Mouse (Mus musculus) embryonic facial prominence, embryonic 12.5 days (tissue): ENCODE data around the gene Ccdc28b. TPM values are rescaled to one million over a fixed set of nuclear protein-coding genes. Genes with fewer than 3 reads are reported as not detected.

Experiments used
- ATAC-seq: fragments of 200-750 bp; cut with Nextera tagmentation; 2 replicates; pipeline ENCODE4 v1.8.0; 2017; ENCODE audit not compliant: insufficient number of reproducible peaks, insufficient read depth, low FRiP score, low TSS enrichment
- H3K27ac ChIP-seq: fragments of 300-500 bp; sonication (generic); 2 replicates; pipeline ENCODE4 v1.5.1; 2016; ENCODE audit warnings: mild to moderate bottlenecking
- H3K27me3 ChIP-seq: fragments of 300-500 bp; sonication (generic); 2 replicates; pipeline ENCODE4 v1.6.1; 2016; ENCODE audit warnings: mild to moderate bottlenecking, moderate library complexity
- H3K36me3 ChIP-seq: fragments of 300-500 bp; sonication (generic); 2 replicates; pipeline ENCODE4 v1.6.1; 2016; ENCODE audit warnings: mild to moderate bottlenecking
- H3K4me1 ChIP-seq: fragments of 300-500 bp; sonication (generic); 2 replicates; pipeline ENCODE4 v1.6.1; 2016
- H3K4me2 ChIP-seq: fragments of 300-500 bp; sonication (generic); replicated peaks from 2 replicates; pipeline ENCODE4 v1.6.1; 2016; ENCODE audit warnings: mild to moderate bottlenecking, moderate library complexity
- H3K4me3 ChIP-seq: fragments of 300-500 bp; sonication (generic); 2 replicates; pipeline ENCODE4 v1.5.1; 2016; ENCODE audit warnings: mild to moderate bottlenecking
- H3K9ac ChIP-seq: fragments of 300-500 bp; sonication (generic); 2 replicates; pipeline ENCODE4 v1.6.1; 2016; ENCODE audit warnings: mild to moderate bottlenecking, moderate library complexity
- H3K9me3 ChIP-seq: fragments of 300-500 bp; sonication (generic); 2 replicates; pipeline ENCODE4 v1.6.1; 2016; ENCODE audit warnings: mild to moderate bottlenecking, moderate library complexity
- WGBS: fragments of 180-500 bp; shearing (Covaris S2); methylation state at CpG from one replicate; pipeline ENCODE4 v1.1.7; 2016; 5-methylcytosine and 5-hydroxymethylcytosine counted together
- polyA plus RNA-seq: library from polyadenylated mRNA; unstranded; fragments of >200 nt; fragmentation: Nextera tagmentation; extraction: Ambion mirVana; gene quantifications from 2 replicates; pipeline ENCODE4 v1.2.1, GENCODE M21; 2016

The Ccdc28b gene
- polyA plus RNA-seq, 1 experiment from 2014 or later = 63.7 TPM

- peaks cover 30% of the 10 kb centered on the region for H3K36me3 ChIP-seq
- no peak for ATAC-seq
- H3K9ac ChIP-seq = no peak overlapping the region
- H3K27ac ChIP-seq = no peak overlapping the region
- no peak overlapping the region for H3K4me3 ChIP-seq
- H3K4me2 ChIP-seq = no peak overlapping the region
- WGBS = 78% methylated on average over 4 of the region's 4 CpGs
- no peaks in the 10 kb centered on the region for H3K4me1 ChIP-seq
- H3K27me3 ChIP-seq = no peaks in the 10 kb centered on the region
- H3K9me3 ChIP-seq = no peaks in the 10 kb centered on the region
Measured at GRCm38 (mm10) chr4:129610026-129610425, 13.7 kb downstream of the Ccdc28b start.

DNA sequence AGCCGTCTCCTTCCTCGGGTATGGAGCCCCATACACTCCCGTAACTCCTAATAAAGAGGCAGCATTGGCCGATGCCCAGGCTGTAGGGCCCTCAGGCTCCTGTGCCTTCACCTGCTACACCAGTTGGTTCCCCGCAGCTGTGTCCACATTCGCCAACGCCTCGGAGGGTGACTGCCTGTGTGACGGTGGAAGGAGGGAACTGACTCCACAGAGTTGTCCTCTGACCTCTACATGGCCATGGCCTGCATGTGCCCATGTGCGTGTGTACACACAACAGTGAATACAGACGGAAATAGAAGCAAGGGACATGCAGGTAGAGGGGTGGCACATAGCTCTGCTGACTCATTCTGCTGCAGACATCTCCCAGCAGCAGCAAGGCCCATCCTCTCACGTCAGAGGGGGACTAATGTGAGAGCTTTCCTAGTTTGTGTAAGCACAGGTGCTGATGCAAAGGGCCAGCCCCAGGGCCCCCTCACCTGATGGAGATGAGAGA is 14.6 kb downstream of the Ccdc28b start:
- no peaks in the 10 kb centered on the region for H3K9me3 ChIP-seq
- no peak for ATAC-seq
- H3K9ac ChIP-seq = no peak overlapping the region
- H3K27ac ChIP-seq = no peak overlapping the region
- H3K27me3 ChIP-seq = no peaks in the 10 kb centered on the region
- WGBS = 83% methylated on average over 12 of the region's 12 CpGs
- no peak overlapping the region for H3K4me3 ChIP-seq
- H3K36me3 ChIP-seq = peaks cover 39% of the 10 kb centered on the region
- no peaks in the 10 kb centered on the region for H3K4me1 ChIP-seq
- no peak overlapping the region for H3K4me2 ChIP-seq

GRCm38 (mm10) chr4:129608426-129609025 is 15.2 kb downstream of the Ccdc28b start:
- H3K36me3 ChIP-seq = peaks cover 45% of the 10 kb centered on the region
- H3K9me3 ChIP-seq = no peaks in the 10 kb centered on the region
- H3K27me3 ChIP-seq = no peaks in the 10 kb centered on the region
- no peak overlapping the region for H3K4me3 ChIP-seq
- H3K4me1 ChIP-seq = no peaks in the 10 kb centered on the region
- 38% methylated on average over 7 of the region's 7 CpGs for WGBS
- ATAC-seq = peak; percentile 65
- peak overlapping the region; percentile 26; the same call in 1 of the 2 replicates for H3K27ac ChIP-seq
- no peak overlapping the region for H3K9ac ChIP-seq
- H3K4me2 ChIP-seq = no peak overlapping the region

- Histone ChIP-seq H3K27me3 (no peaks in the 10 kb centered on the region), H3K36me3 (peaks cover 57% of the 10 kb centered on the region), H3K9ac (peak within 1 kb of the TSS; percentile 83), H3K4me2 (peak within 1 kb of the TSS; percentile 79), H3K9me3 (no peaks in the 10 kb centered on the region), H3K4me1 (peaks cover 23% of the 10 kb centered on the region), H3K27ac (peak within 1 kb of the TSS; percentile 37; the same call in 1 of the 2 replicates), H3K4me3 (peak within 1 kb of the TSS; percentile 83)
- under 1% methylated on average over 74 of the region's 74 CpGs for WGBS
- peak; percentile 64 for ATAC-seq
Measured at GRCm38 (mm10) chr4:129600233-129601158, 23.3 kb downstream of the Ccdc28b start, which contains the start of the genes Eif3i and Tmem234. Eif3i (minus strand) TSS chr4:129600648. Tmem234 (plus strand) TSS chr4:129600668.

DNA sequence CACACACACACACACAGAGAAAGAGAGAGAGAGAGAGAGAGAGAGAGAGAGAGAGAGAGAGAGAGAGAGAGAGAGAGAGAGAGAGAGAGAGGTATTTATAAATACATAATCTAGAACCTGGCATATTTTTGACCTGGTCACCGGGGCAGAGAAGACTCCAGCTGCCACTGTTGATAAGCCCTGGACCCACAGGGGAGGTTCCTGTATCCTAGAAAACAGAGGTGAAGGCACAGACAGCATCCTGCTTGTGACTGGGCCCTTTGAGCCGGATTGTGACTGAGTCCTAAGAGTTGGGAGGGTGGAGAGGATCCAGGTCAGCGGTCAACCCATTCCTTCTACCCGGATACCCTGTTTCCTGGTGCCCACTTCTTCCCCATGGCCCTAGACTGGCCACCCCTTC is 34.9 kb downstream of the Ccdc28b start:
- Histone ChIP-seq H3K36me3 (peaks cover 36% of the 10 kb centered on the region), H3K9ac (no peak overlapping the region), H3K27ac (no peak overlapping the region), H3K4me3 (no peak overlapping the region), H3K27me3 (no peaks in the 10 kb centered on the region), H3K4me1 (no peaks in the 10 kb centered on the region), H3K4me2 (no peak overlapping the region), H3K9me3 (no peaks in the 10 kb centered on the region)
- 68% methylated on average over 4 of the region's 4 CpGs for WGBS
- no peak for ATAC-seq

DNA sequence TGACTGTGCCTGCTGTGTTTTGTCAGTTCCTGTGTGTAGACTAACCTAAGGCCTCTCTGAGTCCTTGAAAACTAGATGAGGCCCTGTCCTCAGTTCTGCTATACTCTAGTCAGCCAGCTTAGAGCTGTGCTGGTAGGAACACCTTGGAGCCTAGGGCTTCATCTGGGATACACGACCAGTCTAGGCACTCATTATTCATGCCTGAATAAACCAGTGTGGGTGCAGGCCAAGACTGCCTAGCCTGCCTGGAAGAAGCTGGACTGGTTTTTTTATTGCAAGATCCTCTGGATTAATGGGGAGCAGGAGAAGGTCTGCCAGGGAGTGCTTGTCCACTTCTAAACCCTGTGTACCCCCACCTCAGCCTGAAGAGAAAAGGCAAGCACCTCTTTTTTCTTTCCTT is 36.8 kb downstream of the Ccdc28b start:
- Histone ChIP-seq H3K36me3 (peaks cover 18% of the 10 kb centered on the region), H3K4me2 (no peak overlapping the region), H3K9ac (no peak overlapping the region), H3K4me3 (no peak overlapping the region), H3K9me3 (no peaks in the 10 kb centered on the region), H3K27ac (no peak overlapping the region), H3K4me1 (no peaks in the 10 kb centered on the region), H3K27me3 (no peaks in the 10 kb centered on the region)
- no peak for ATAC-seq
- WGBS = 64% methylated on average over 1 of the region's 1 CpGs

DNA sequence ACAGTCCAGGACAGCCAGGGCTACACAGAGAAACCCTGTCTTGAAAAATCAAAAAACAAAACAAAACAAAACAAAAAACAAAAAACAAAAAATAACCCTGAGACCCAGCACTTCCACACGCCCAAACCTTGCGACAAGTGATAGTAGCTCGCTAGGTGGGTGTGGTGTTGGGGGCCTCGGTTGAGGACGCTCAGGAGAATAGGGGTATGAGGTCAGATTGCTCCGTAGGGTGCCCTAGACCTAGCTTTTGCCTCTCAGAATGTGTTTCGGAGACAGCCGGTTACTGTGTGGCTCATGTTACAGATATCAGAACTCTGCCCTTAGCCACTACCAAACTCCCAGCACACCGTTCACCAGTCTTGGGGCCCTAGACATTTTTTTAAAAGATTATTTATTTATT is 38.0 kb downstream of the Ccdc28b start:
- no peak overlapping the region for H3K9ac ChIP-seq
- H3K27ac ChIP-seq = no peak overlapping the region
- ATAC-seq = no peak
- H3K36me3 ChIP-seq = peaks cover 7% of the 10 kb centered on the region
- H3K4me3 ChIP-seq = no peak overlapping the region; the same call in 1 of the 2 replicates
- no peaks in the 10 kb centered on the region for H3K4me1 ChIP-seq
- peak overlapping the region; percentile 70 for H3K4me2 ChIP-seq
- WGBS = 78% methylated on average over 9 of the region's 9 CpGs
- H3K27me3 ChIP-seq = no peaks in the 10 kb centered on the region
- no peaks in the 10 kb centered on the region for H3K9me3 ChIP-seq

GRCm38 (mm10) chr4:129584884-129585608 is 38.7 kb downstream of the Ccdc28b start:
- Histone ChIP-seq H3K9ac (peak overlapping the region; percentile 45), H3K27me3 (no peaks in the 10 kb centered on the region), H3K9me3 (no peaks in the 10 kb centered on the region), H3K27ac (0 out of 2 replicates have a peak overlapping the region, but pooled peaks have one; percentile 23), H3K4me1 (no peaks in the 10 kb centered on the region), H3K4me3 (peak overlapping the region; percentile 46), H3K36me3 (peaks cover under 1% of the 10 kb centered on the region; the same call in 1 of the 2 replicates), H3K4me2 (peak overlapping the region; percentile 70)
- peak; percentile 84 for ATAC-seq
- WGBS = 1% methylated on average over 36 of the region's 36 CpGs

GRCm38 (mm10) chr4:129584370-129584769 is 39.4 kb downstream of the Ccdc28b start:
- Histone ChIP-seq H3K9ac (no peak overlapping the region), H3K36me3 (no peaks in the 10 kb centered on the region), H3K27ac (no peak overlapping the region), H3K9me3 (no peaks in the 10 kb centered on the region), H3K4me1 (no peaks in the 10 kb centered on the region), H3K4me3 (peak overlapping the region; percentile 46), H3K4me2 (peak overlapping the region; percentile 70), H3K27me3 (no peaks in the 10 kb centered on the region)
- WGBS = 67% methylated on average over 1 of the region's 1 CpGs
- ATAC-seq = no peak

- Histone ChIP-seq H3K4me2 (no peak overlapping the region), H3K4me1 (no peaks in the 10 kb centered on the region), H3K9me3 (no peaks in the 10 kb centered on the region), H3K36me3 (no peaks in the 10 kb centered on the region), H3K27ac (no peak overlapping the region), H3K4me3 (no peak overlapping the region), H3K27me3 (no peaks in the 10 kb centered on the region), H3K9ac (no peak overlapping the region)
- 83% methylated on average over 1 of the region's 1 CpGs for WGBS
- no peak for ATAC-seq
Measured at GRCm38 (mm10) chr4:129582251-129582650, 41.5 kb downstream of the Ccdc28b start.

DNA sequence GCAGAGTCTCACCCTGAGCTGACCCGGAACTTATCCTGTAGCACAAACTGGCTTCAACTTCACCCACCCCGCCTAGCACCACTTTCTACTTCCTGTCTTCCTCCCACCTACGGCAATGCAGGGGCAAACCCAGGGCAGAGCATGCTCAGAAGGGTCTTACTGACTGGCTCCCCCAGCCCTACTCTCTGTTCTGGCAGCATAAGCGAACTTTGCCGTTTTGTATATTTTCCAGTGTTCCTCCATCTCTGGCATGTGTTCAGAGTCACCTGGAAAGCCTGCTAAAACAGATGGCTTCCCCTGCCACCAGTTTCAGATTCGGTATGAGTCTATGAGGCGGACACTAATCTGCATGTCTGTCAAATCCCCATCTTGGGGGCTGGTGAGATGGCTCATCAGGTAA is 43.4 kb downstream of the Ccdc28b start:
- 69% methylated on average over 7 of the region's 7 CpGs for WGBS
- no peak overlapping the region for H3K4me2 ChIP-seq
- no peak for ATAC-seq
- H3K9ac ChIP-seq = no peak overlapping the region
- no peaks in the 10 kb centered on the region for H3K27me3 ChIP-seq
- no peak overlapping the region for H3K4me3 ChIP-seq
- H3K27ac ChIP-seq = no peak overlapping the region
- H3K4me1 ChIP-seq = no peaks in the 10 kb centered on the region
- H3K36me3 ChIP-seq = no peaks in the 10 kb centered on the region
- no peaks in the 10 kb centered on the region for H3K9me3 ChIP-seq
